Mouse (Mus musculus): ENCODE data around the gene Fmo2. TPM values are rescaled to one million over a fixed set of nuclear protein-coding genes. Genes with fewer than 3 reads are reported as not detected.

Fmo2 gene
- not detected for polyA plus RNA-seq (2017; shearing (Covaris generic))

DNA sequence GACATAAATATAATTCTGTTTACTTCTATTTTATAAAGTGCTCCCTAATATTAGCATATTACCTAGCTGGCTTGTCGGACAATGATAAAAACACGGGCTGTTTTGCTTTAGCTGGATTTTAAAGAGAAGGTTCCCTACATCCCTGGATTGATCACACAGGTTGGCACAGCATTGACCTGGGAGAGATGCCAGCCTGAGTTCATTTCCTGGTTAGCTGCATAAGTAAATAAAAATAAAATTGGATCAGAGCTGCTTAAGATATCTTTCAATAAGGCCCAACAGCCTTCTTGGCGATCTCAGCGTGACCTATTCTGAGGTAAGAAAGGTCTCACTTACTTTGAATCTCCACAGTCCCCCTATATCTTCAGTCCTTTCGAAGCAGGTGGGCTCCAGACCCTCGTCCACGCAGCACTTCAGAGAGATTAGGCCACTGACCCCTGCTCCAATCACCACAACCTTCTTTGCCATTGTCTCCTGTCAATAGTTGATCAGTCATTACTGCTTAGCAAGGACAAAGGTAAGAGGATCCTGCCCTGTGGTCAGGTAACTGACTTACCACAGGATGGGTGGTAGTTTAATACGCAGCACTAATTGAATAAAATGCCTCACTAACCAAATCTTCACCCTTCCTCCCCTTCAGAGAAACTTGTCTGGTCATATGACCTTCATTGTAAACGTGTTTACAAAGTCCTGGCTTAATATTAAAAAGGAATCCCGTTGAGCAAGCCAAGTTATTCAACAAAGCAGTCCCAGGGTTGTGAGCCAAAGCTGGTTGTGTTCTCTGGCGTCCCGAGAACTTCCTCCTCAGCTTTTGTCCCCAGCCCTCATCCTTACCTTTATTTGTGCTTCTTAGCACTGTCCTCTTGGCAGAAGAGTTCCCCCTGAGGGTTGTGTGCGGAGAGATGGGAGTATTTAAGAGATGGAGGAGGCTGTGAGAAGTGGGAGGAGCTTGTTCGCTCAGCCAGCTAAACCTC is at the start of gene Fmo2:
TSS of gene Fmo2 (minus strand) at position 889 of the 974 bp plus-strand sequence.

GRCm38 (mm10) chr1:162937415-162937814 is 38.9 kb upstream of the Fmo2 start, which contains the start of gene Fmo6:
Fmo6 (minus strand) TSS chr1:162937515.

DNA sequence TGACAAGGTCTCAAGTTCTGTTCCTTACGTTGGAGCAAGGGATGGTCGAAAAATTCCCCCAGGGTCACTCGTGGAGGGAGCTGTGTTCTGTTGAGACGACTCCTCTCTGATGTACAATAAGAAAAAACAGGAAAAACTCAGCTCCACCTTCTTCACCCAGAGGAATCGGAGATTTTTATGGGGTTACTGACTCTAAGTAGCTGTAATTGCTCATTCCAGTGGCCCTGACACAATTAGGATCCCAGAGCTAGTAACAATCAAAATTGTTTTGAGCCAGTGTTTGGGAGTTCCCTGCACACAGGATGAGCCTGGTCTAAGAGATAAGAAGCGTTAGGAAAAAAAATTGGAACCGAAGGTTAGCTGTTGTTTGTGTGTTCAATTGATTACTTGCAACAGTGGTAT is 32.2 kb downstream of the Fmo2 start, which contains the start of gene Fmo1:
TSS of gene Fmo1 (minus strand) at position 331 of the 402 bp plus-strand sequence.

Other genes with a start within 250 kb of the Fmo2 start
- under 1 TPM in 1 of 2 experiments, not detected in 1; 0.42 TPM for gene Myocos, start 240.5 kb downstream of the Fmo2 start, polyA plus RNA-seq (2017; shearing (Covaris generic))
- gene Prrc2c, start 158.2 kb downstream of the Fmo2 start, polyA plus RNA-seq (2017; shearing (Covaris generic)) = 100 to 1,000 TPM; 182 to 202 TPM
- under 1 TPM in 1 of 2 experiments, not detected in 1; 0.17 TPM for gene Fmo4, start 84.8 kb downstream of the Fmo2 start, polyA plus RNA-seq (2017; shearing (Covaris generic))
- under 1 TPM in 1 of 2 experiments, not detected in 1; 0.42 TPM for gene Fmo1, start 32.1 kb downstream of the Fmo2 start, polyA plus RNA-seq (2017; shearing (Covaris generic))
- gene Fmo6, start 38.8 kb upstream of the Fmo2 start, polyA plus RNA-seq (2017; shearing (Covaris generic)) = under 1 TPM in 1 of 2 experiments, not detected in 1; 0.10 TPM
- gene Fmo3, start 85.8 kb upstream of the Fmo2 start, polyA plus RNA-seq (2017; shearing (Covaris generic)) = under 1 TPM in 1 of 2 experiments, not detected in 1; 0.22 TPM
- gene Mroh9, start 186.9 kb upstream of the Fmo2 start, polyA plus RNA-seq (2017; shearing (Covaris generic)) = not detected